ENCODE assay signal across 21 mouse cellular contexts in genomic region chr12:118844111-118844510, GRCm38 (mm10). TPM values are rescaled to one million over a fixed set of nuclear protein-coding genes. Genes with fewer than 3 reads are reported as not detected.
A peak's percentile ranks its signal among the peaks of the same experiment; 100 is the strongest.
DNase-seq lines count a peak whose midpoint lies in the region; ATAC-seq and TF ChIP-seq lines count a peak whose summit lies in the region.
"Had no signal": no experiment of that assay in that cellular context is flagged by ENCODE, and none has a peak within 500 bp of the region (broad histone marks: within the 10 kb centered on the region; RNA-seq: fewer than 3 reads in every experiment).

No protein-coding gene starts in this region.

- H3K9me3 ChIP-seq in forebrain, embryonic 10.5 days, result no peaks in the 10 kb centered on the region
- no peaks in the 10 kb centered on the region for H3K9me3 ChIP-seq in forebrain, embryonic 16.5 days (ENCODE audit: control insufficient read depth, low read length)
- H3K9me3 ChIP-seq in hindbrain, embryonic 12.5 days (replicated peaks), result no peaks in the 10 kb centered on the region
- no peaks in the 10 kb centered on the region for H3K9me3 ChIP-seq in hindbrain, embryonic 10.5 days
- no peaks in the 10 kb centered on the region for H3K9me3 ChIP-seq in heart, embryonic 10.5 days
- H3K9me3 ChIP-seq: embryonic facial prominence, embryonic 13.5 days; heart, embryonic 15.5 days; hindbrain, embryonic 15.5 days had no signal

- H3K9ac ChIP-seq in forebrain, embryonic 16.5 days (replicated peaks; ENCODE audit: low read depth, low read length), result no peak overlapping the region
- H3K9ac ChIP-seq in hindbrain, embryonic 12.5 days, result no peak overlapping the region
- H3K9ac ChIP-seq: embryonic facial prominence, embryonic 13.5 days; heart, embryonic 15.5 days; hindbrain, embryonic 15.5 days had no signal

- peak overlapping the region; percentile 53 for H3K4me3 ChIP-seq in forebrain, embryonic 10.5 days
- H3K4me3 ChIP-seq in forebrain, embryonic 16.5 days (replicated peaks; ENCODE audit: low read length), result no peak overlapping the region
- H3K4me3 ChIP-seq in hindbrain, embryonic 12.5 days, result no peak overlapping the region
- H3K4me3 ChIP-seq in hindbrain, embryonic 10.5 days, result no peak overlapping the region
- no peak overlapping the region for H3K4me3 ChIP-seq in heart, embryonic 10.5 days
- H3K4me3 ChIP-seq: embryonic facial prominence, embryonic 13.5 days; heart, embryonic 15.5 days; hindbrain, embryonic 15.5 days had no signal

- ATAC-seq in forebrain, embryonic 16.5 days, result no peak
- ATAC-seq in hindbrain, embryonic 12.5 days (ENCODE audit: low FRiP score), result no peak
- ATAC-seq: activated CD4-positive, CD25-positive, alpha-beta regulatory T cell, adult 4 months; intestine, embryonic 16.5 days; Patski had no signal

- TF ChIP-seq CTCF in brain, embryonic 14.5 days (IDR thresholded peaks at IDR 0.05; ENCODE audit: borderline replicate concordance, extremely low read depth, insufficient read depth, insufficient read length), result no peak

- no peak for TF ChIP-seq POLR2A in brain, embryonic 14.5 days (IDR thresholded peaks at IDR 0.05; ENCODE audit: borderline replicate concordance, extremely low read depth, insufficient read depth, insufficient read length, poor library complexity, severe bottlenecking)

- peaks cover 98% of the 10 kb centered on the region for H3K4me1 ChIP-seq in forebrain, embryonic 10.5 days
- H3K4me1 ChIP-seq in forebrain, embryonic 16.5 days (replicated peaks; ENCODE audit: control insufficient read depth, insufficient read depth, low read length), result peaks cover 40% of the 10 kb centered on the region
- peaks cover 21% of the 10 kb centered on the region for H3K4me1 ChIP-seq in hindbrain, embryonic 12.5 days
- H3K4me1 ChIP-seq in hindbrain, embryonic 10.5 days (replicated peaks), result peaks cover 76% of the 10 kb centered on the region
- peaks cover 24% of the 10 kb centered on the region for H3K4me1 ChIP-seq in heart, embryonic 10.5 days

- peaks cover 8% of the 10 kb centered on the region for H3K36me3 ChIP-seq in forebrain, embryonic 10.5 days (replicated peaks)
- H3K36me3 ChIP-seq in forebrain, embryonic 16.5 days (ENCODE audit: control insufficient read depth, insufficient read depth), result no peaks in the 10 kb centered on the region
- no peaks in the 10 kb centered on the region for H3K36me3 ChIP-seq in hindbrain, embryonic 12.5 days
- peaks cover 6% of the 10 kb centered on the region for H3K36me3 ChIP-seq in hindbrain, embryonic 10.5 days
- H3K36me3 ChIP-seq in heart, embryonic 10.5 days, result no peaks in the 10 kb centered on the region
- H3K36me3 ChIP-seq: embryonic facial prominence, embryonic 13.5 days; heart, embryonic 15.5 days; hindbrain, embryonic 15.5 days had no signal

- no peak for DNase-seq in forebrain, embryonic 10.5 days (ENCODE audit: extremely low spot score, low spot score)
- DNase-seq in hindbrain, embryonic 10.5 days (ENCODE audit: low spot score), result no peak
- DNase-seq in brain, embryonic 14.5 days (ENCODE audit: low read depth), result peak; percentile 37
- peak; percentile 12 for DNase-seq in embryo, embryonic 9.5 days (ENCODE audit: extremely low spot score)
- no peak for DNase-seq in heart, embryonic 10.5 days (ENCODE audit: low spot score)
- DNase-seq: adrenal gland, postnatal 14 days; cerebellum, adult 2 months; gastrocnemius, postnatal 10 days; heart, adult 18-20 months; heart, postnatal 14 days; kidney, adult 2 months had no signal

- H3K27me3 ChIP-seq in forebrain, embryonic 10.5 days (ENCODE audit: poor library complexity, severe bottlenecking), result peaks cover 100% of the 10 kb centered on the region
- H3K27me3 ChIP-seq in forebrain, embryonic 16.5 days (replicated peaks; ENCODE audit: control insufficient read depth, insufficient read depth, low read length), result peaks cover 20% of the 10 kb centered on the region
- H3K27me3 ChIP-seq in hindbrain, embryonic 12.5 days, result peaks cover 75% of the 10 kb centered on the region
- H3K27me3 ChIP-seq in hindbrain, embryonic 10.5 days (ENCODE audit: insufficient read depth, poor library complexity, severe bottlenecking), result peaks cover 99% of the 10 kb centered on the region
- H3K27me3 ChIP-seq in heart, embryonic 10.5 days (ENCODE audit: insufficient read depth, poor library complexity, severe bottlenecking), result peaks cover 97% of the 10 kb centered on the region
- H3K27me3 ChIP-seq: CH12.LX had no signal

- H3K27ac ChIP-seq in forebrain, embryonic 10.5 days, result peak overlapping the region; percentile 88
- no peak overlapping the region for H3K27ac ChIP-seq in forebrain, embryonic 16.5 days (ENCODE audit: low read length)
- no peak overlapping the region for H3K27ac ChIP-seq in hindbrain, embryonic 12.5 days
- H3K27ac ChIP-seq in hindbrain, embryonic 10.5 days, result no peak overlapping the region
- H3K27ac ChIP-seq in heart, embryonic 10.5 days, result no peak overlapping the region
- H3K27ac ChIP-seq: embryonic facial prominence, embryonic 13.5 days; heart, embryonic 15.5 days; hindbrain, embryonic 15.5 days had no signal

- H3K4me2 ChIP-seq in forebrain, embryonic 16.5 days (ENCODE audit: low read length), result no peak overlapping the region
- H3K4me2 ChIP-seq in hindbrain, embryonic 12.5 days (replicated peaks), result 0 out of 2 replicates have a peak overlapping the region, but pooled peaks have one; percentile 53
- H3K4me2 ChIP-seq: embryonic facial prominence, embryonic 13.5 days; heart, embryonic 11.5 days; heart, embryonic 15.5 days; hindbrain, embryonic 15.5 days had no signal

RNA-seq across cellular contexts. Expression of gene Sp8, which starts 2.0 kb away (rescaled TPM):
- polyA plus RNA-seq in forebrain, embryonic 10.5 days (2016; fragmentation: Nextera tagmentation; extraction: Ambion mirVana), result 17.5 and 20.9 TPM in 2 replicates
- 11.8 and 12.0 TPM in 2 replicates for polyA plus RNA-seq in forebrain, embryonic 16.5 days (2015; fragmentation: Nextera tagmentation; extraction: Ambion mirVana)
- 7.1 and 8.8 TPM in 2 replicates for polyA plus RNA-seq in hindbrain, embryonic 12.5 days (2016; fragmentation: Nextera tagmentation; extraction: Ambion mirVana)
- 9.1 and 12.0 TPM in 2 replicates for polyA plus RNA-seq in hindbrain, embryonic 10.5 days (2016; fragmentation: Nextera tagmentation; extraction: Ambion mirVana)
- polyA plus RNA-seq in brain, embryonic 14.5 days (2012; rRNA removed), result 7.5 and 10.7 TPM in 2 replicates
- 0.07 and 0.46 TPM in 2 replicates for polyA plus RNA-seq in heart, embryonic 10.5 days (2016; fragmentation: Nextera tagmentation; extraction: Ambion mirVana)
- polyA plus RNA-seq: activated CD4-positive, CD25-positive, alpha-beta regulatory T cell, adult 4 months; heart, embryonic 15.5 days; intestine, embryonic 16.5 days; kidney, adult 2 months had no signal

Comparison
In these comparisons a context has a peak if more than half of its experiments do, and no peak if none do; other contexts are left out.
1. DNase-seq: peak in brain, embryonic 14.5 days (single experiment) and embryo, embryonic 9.5 days (single experiment); none in forebrain, embryonic 10.5 days (single experiment), hindbrain, embryonic 10.5 days (single experiment) and heart, embryonic 10.5 days (single experiment).